Mouse (Mus musculus) liver, postnatal 0 days (tissue): Measurements from ENCODE around the gene Slco2b1.

Experiments
- CTCF ChIP-seq: sonication (generic); IDR thresholded peaks from 2 replicates; pipeline ENCODE4 v1.5.1; 2016; ENCODE audit warnings: antibody characterized with exemption, low read depth
- EP300 ChIP-seq: IDR thresholded peaks from 2 replicates; pipeline ENCODE4 v1.6.1; 2016; ENCODE audit warnings: antibody characterized with exemption, low read depth, mild to moderate bottlenecking

DNA sequence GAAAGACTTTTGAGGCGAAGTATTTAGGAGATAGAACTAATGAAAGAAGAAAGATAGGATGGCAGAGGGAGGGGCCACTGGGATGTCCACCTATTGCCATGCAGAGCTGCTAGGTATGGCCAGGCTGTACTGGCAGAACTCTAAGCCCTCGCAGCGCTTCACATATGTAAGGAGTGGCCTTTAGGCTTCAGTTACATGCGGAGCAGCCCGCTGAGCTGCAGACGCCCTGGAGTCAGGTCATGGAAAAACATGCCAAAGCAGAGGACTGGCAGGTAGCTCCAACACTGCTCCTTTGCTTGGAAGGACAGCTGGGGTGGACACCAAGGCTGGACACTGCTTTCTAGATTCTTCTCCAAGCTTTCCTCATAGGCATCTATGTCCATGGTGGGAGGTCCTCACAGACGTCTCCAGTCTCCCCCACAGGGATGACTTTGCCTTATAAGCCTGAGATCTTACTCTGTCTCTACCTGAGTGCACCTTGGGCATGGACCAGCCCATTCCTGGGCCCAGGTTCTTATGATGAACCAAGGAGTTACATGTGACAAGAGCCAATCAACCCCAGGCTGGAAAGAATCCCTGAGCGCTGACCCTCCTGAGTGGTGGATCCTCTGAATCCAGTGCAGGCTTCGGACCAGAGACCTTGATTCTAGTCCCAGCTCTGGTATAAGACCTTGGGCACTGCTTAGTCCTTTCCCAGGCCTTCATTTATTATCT, 47.5 kb downstream of the Slco2b1 start:
- TF ChIP-seq CTCF (no peak), EP300 (no peak)
